Mouse (Mus musculus): ENCODE data around the gene F2rl2.

GRCm38 (mm10) chr13:95679491-95679941, 17.1 kb upstream of the F2rl2 start:
- TF ChIP-seq CTCF (conservative IDR thresholded peaks at IDR 0.05 in 1 of 2, IDR thresholded peaks at IDR 0.05 in 1 of 2; ENCODE audit: low read depth in 2 of 2, low read length in 2 of 2), result no peak
- TF ChIP-seq MXI1 (IDR thresholded peaks at IDR 0.05; ENCODE audit: low read depth, low read length), result no peak
- no peak for TF ChIP-seq ZNF384 (IDR thresholded peaks at IDR 0.05; ENCODE audit: low read depth, low read length)
- TF ChIP-seq MEF2A (IDR thresholded peaks at IDR 0.05; ENCODE audit: borderline replicate concordance, low read depth, low read length), result no peak
- TF ChIP-seq POLR2A (IDR thresholded peaks at IDR 0.05; ENCODE audit: low read depth, low read length), result no peak
- no peak for TF ChIP-seq CHD2 (IDR thresholded peaks at IDR 0.05; ENCODE audit: low read length)
- TF ChIP-seq EP300 (IDR thresholded peaks at IDR 0.05; ENCODE audit: low read length), result no peak
